In genomic region chr10:108300843-108301242, GRCm38 (mm10) we compare ENCODE assay signal across 8 mouse cellular contexts. TPM values are rescaled to one million over a fixed set of nuclear protein-coding genes. Genes with fewer than 3 reads are reported as not detected.
A peak's percentile ranks its signal among the peaks of the same experiment; 100 is the strongest.
DNase-seq lines count a peak whose midpoint lies in the region; ATAC-seq lines count a peak whose summit lies in the region.

No protein-coding gene starts in this region.

- H3K4me3 ChIP-seq in hindbrain, embryonic 16.5 days (ENCODE audit: low read length), result peak overlapping the region; percentile 17; the same call in 1 of the 2 replicates

- H3K4me2 ChIP-seq in hindbrain, embryonic 16.5 days (ENCODE audit: low read length), result peak overlapping the region; percentile 51

- H3K9ac ChIP-seq in hindbrain, embryonic 16.5 days (ENCODE audit: low read depth, low read length), result no peak overlapping the region

- H3K4me1 ChIP-seq in hindbrain, embryonic 16.5 days (ENCODE audit: control insufficient read depth, insufficient read depth, low read depth, low read length), result no peaks in the 10 kb centered on the region

- DNase-seq in ZHBTc4 (ENCODE audit: low read depth, low spot score), result peak; percentile 95
- peak; percentile 59 to 77 for DNase-seq in cerebellum, postnatal 4 days (ENCODE audit: low spot score in 2 of 2)
- DNase-seq in gastrocnemius, adult 18-20 months (ENCODE audit: low spot score), result peak; percentile 69
- peak; percentile 53 for DNase-seq in left cerebral cortex, adult 11 months (ENCODE audit: low spot score)
- peak; percentile 85 for DNase-seq in lung, postnatal 4 days
- peak; percentile 63 for DNase-seq in retina, postnatal 7 days (ENCODE audit: low read depth, low spot score)
- peak; percentile 69 to 71 for DNase-seq in urinary bladder, adult 18-20 months (ENCODE audit: low spot score in 2 of 2)

- no peaks in the 10 kb centered on the region for H3K36me3 ChIP-seq in hindbrain, embryonic 16.5 days (ENCODE audit: control insufficient read depth, insufficient read depth, low read length)

- no peaks in the 10 kb centered on the region for H3K27me3 ChIP-seq in hindbrain, embryonic 16.5 days (replicated peaks; ENCODE audit: control insufficient read depth, insufficient read depth, low read length)

- H3K27ac ChIP-seq in hindbrain, embryonic 16.5 days (ENCODE audit: low read depth, low read length), result no peak overlapping the region

- ATAC-seq in hindbrain, embryonic 16.5 days, result peak; percentile 74

- no peaks in the 10 kb centered on the region for H3K9me3 ChIP-seq in hindbrain, embryonic 16.5 days (ENCODE audit: control insufficient read depth, low read length)

- 11% methylated on average over 19 of the region's 19 CpGs for WGBS in hindbrain, embryonic 16.5 days

RNA-seq across cellular contexts. Expression of gene Pawr, which starts 31.1 kb away (rescaled TPM):
- 1 to 10 TPM; 1.1 TPM for total RNA-seq in gastrocnemius, adult 18-20 months (2021)
- polyA plus RNA-seq in hindbrain, embryonic 16.5 days (2015; fragmentation: Nextera tagmentation; extraction: Ambion mirVana), result 2.3 and 2.8 TPM in 2 replicates
